In the genomic region with DNA sequence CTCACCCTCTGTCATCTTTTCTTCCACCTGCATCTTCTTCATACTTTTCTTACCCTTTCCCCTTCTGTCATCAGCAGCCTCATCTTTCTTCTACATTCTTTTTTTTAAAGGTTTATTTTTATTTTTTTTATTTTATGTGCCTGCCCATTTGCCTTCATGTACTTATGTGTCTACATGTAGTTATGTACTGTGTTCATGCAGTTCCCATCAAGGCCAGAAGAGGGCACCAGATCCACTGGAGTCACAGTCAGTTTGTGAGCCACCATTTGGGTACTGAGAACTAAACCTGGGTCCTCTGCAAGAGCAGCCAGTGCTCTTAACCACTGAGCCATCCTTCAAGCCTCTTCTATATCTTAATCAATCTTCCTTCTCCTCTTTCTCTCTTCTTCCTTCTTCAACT, we compare ENCODE assay signal across 10 mouse cellular contexts.
A peak's percentile ranks its signal among the peaks of the same experiment; 100 is the strongest.
DNase-seq lines count a peak whose midpoint lies in the region; ATAC-seq and TF ChIP-seq lines count a peak whose summit lies in the region.
"Had no signal": no experiment of that assay in that cellular context is flagged by ENCODE, and none has a peak within 500 bp of the region (broad histone marks: within the 10 kb centered on the region; RNA-seq: fewer than 3 reads in every experiment).

No protein-coding gene starts in this region.

- no peaks in the 10 kb centered on the region for H3K36me3 ChIP-seq in stomach, postnatal 0 days (ENCODE audit: control insufficient read depth, insufficient read depth, low read length)
- H3K36me3 ChIP-seq: embryonic facial prominence, embryonic 12.5 days; hindbrain, embryonic 15.5 days had no signal

- no peaks in the 10 kb centered on the region for H3K27me3 ChIP-seq in stomach, postnatal 0 days (ENCODE audit: control insufficient read depth, insufficient read depth, low read length)
- H3K27me3 ChIP-seq: embryonic facial prominence, embryonic 12.5 days; hindbrain, embryonic 15.5 days had no signal

- TF ChIP-seq EP300 in stomach, postnatal 0 days (optimal IDR thresholded peaks at IDR 0.05): no peak

- no peaks in the 10 kb centered on the region for H3K9me3 ChIP-seq in stomach, postnatal 0 days (ENCODE audit: control insufficient read depth, low read length)
- H3K9me3 ChIP-seq: hindbrain, embryonic 15.5 days had no signal

- no peak overlapping the region for H3K9ac ChIP-seq in stomach, postnatal 0 days (ENCODE audit: low read length)
- H3K9ac ChIP-seq: embryonic facial prominence, embryonic 12.5 days; hindbrain, embryonic 15.5 days had no signal

- H3K4me2 ChIP-seq in stomach, postnatal 0 days (replicated peaks; ENCODE audit: low read depth): no peak overlapping the region
- H3K4me2 ChIP-seq: embryonic facial prominence, embryonic 12.5 days; hindbrain, embryonic 15.5 days had no signal

- H3K4me3 ChIP-seq in stomach, postnatal 0 days (ENCODE audit: low read depth, low read length): no peak overlapping the region
- H3K4me3 ChIP-seq: embryonic facial prominence, embryonic 12.5 days; hindbrain, embryonic 15.5 days; myocyte had no signal

- peak; percentile 65 for TF ChIP-seq CTCF in stomach, postnatal 0 days (IDR thresholded peaks at IDR 0.05; ENCODE audit: low read depth)

- ATAC-seq in stomach, postnatal 0 days (ENCODE audit: low FRiP score, low TSS enrichment): no peak

- no peaks in the 10 kb centered on the region for H3K4me1 ChIP-seq in stomach, postnatal 0 days (replicated peaks; ENCODE audit: control insufficient read depth, insufficient read depth)
- H3K4me1 ChIP-seq: hindbrain, embryonic 15.5 days had no signal

- DNase-seq in kidney, postnatal 10 days: peak; percentile 35
- no peak for DNase-seq in kidney, postnatal 14 days
- peak; percentile 37 for DNase-seq in MN1 (ENCODE audit: low spot score)
- DNase-seq in embryo, embryonic 11 days: peak; percentile 28
- DNase-seq in stomach, postnatal 0 days (ENCODE audit: low spot score): peak; percentile 23
- DNase-seq in gastrocnemius, postnatal 25 days: no peak
- no peak for DNase-seq in ovary, adult 18-20 months (ENCODE audit: low spot score)

- H3K27ac ChIP-seq in stomach, postnatal 0 days (replicated peaks): no peak overlapping the region
- H3K27ac ChIP-seq: embryonic facial prominence, embryonic 12.5 days; hindbrain, embryonic 15.5 days had no signal

Comparison
In these comparisons a context has a peak if more than half of its experiments do, and no peak if none do; other contexts are left out.
1. DNase-seq: peak in kidney, postnatal 10 days (single experiment), MN1 (single experiment), embryo, embryonic 11 days (single experiment) and stomach, postnatal 0 days (single experiment); none in kidney, postnatal 14 days (single experiment), gastrocnemius, postnatal 25 days (single experiment) and ovary, adult 18-20 months (single experiment).